Mouse (Mus musculus) heart, postnatal 14 days (tissue): ENCODE measurements at regions not wholly inside any gene's neighbourhood (a gene's known extent, or its start where the extent isn't known, plus 50 kb on each side); places are given as distances from the start of the nearest gene placed in this dataset.
A peak's percentile ranks its signal among the peaks of the same experiment; 100 is the strongest.

ENCODE experiments used
- DNase-seq, 2 experiments: peaks; one replicate each; pipeline ENCODE4 v3.0.0; 2021 to 2022
- intact Hi-C: fragments of 180-260 bp; cut with DNase I; formaldehyde crosslinking; loops from one replicate; pipeline ENCODE4 v1.15.1; 2025

DNA sequence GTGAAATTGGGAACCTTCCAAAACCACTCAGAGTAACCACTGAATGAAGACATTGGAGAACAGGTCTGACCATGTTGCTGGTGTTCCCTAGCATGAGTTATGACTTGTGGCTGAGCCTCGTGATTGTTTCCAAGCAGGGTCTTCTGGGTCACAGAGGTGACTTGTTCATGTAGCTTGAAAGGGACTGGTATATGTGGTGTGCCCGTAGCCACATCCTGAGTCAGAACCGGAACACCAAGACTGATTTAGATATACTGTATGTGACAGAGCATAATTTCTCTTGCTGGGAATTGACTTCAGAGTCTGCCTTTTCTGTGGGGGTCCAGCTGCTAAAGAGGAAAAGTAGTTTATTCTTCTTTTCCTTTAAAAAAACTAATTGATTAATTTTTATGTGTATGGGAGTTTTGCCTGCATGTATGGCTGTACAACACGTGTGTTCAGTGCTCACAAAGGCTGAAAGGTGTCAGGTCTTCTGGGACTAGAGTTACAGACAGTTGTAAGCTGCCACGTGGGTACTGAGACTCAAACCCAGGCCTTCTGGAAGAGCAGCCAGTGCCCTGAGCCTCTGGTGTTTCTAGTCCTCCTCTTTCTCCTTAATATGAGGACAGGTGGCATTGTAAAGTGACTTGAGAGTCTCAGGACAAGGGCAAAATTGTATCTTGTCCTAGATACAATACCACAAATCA, 139.3 kb upstream of the Spdye4c start:
- DNase-seq, result no peak
- intact Hi-C loops, result no loop called here

DNA sequence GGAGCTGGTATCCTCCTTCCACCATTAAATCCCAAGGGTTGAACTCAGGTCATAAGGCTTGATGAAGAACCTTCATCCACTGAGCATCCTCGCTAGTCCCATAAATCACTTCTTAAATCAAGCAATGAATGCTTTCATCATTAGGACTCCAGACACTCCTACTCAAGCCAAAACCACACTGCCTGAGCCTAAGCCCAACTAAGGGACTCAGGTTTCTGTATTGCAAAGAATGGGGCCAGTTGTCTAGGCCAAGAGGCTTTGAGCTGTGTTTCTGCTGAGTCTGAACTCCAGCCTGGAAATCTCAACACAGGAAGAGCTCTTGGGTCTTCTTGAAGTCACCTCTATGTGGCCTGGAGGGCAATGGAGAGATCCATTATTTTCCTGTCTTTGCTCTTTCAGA, 138.4 kb upstream of the Spdye4c start:
- intact Hi-C loops, result no loop called here
- DNase-seq, result no peak

DNA sequence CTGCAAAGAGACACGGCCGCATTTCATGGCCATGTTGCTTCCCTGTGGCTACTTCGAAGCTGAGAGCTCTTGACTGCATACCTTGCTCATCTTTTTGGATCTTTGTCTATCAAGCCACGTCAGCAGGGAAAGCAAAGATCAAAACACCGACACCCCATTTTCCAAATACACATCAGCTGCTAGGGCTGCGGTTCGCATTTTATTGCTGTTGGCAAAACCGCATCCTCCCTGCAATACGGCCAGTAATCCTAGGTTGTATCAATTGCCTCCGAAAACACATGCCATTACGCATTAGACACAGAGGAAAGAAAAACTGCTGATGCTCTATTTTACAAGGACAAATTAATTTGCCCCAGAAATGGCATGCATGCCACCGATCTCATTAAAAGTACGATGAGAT, 136.5 kb upstream of the Spdye4c start:
- intact Hi-C loops, result no loop called here
- DNase-seq, result no peak

DNA sequence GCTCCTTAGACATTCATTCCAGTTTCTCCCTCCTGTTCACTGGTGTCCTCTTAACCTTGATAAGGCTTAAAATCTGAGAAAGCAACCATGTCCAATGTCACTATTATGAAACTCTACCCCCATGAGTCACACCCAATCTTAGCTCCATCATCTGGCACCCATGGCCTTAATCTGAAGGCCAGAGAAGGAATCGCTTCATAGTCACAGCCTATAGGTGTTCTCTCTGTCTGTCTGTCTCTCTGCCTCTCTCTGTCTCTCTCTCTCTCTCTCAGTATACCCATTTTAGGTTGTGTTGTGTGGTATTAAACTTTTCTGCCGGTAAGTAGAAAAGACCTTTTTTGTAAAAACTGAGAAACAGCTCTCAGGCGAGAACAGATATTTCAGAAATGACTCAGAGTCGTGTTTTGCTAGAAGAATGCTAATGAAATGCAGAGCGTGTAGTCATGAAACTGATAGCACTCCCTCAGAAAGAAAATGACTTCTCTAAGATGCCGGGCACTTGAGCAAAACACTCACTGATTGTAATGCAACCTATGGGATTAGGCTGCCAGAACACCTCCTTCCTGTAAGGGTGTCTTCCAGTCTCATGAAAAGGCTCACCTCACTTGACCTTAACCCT, 133.3 kb upstream of the Spdye4c start:
- intact Hi-C loops, result no loop called here
- no peak for DNase-seq

DNA sequence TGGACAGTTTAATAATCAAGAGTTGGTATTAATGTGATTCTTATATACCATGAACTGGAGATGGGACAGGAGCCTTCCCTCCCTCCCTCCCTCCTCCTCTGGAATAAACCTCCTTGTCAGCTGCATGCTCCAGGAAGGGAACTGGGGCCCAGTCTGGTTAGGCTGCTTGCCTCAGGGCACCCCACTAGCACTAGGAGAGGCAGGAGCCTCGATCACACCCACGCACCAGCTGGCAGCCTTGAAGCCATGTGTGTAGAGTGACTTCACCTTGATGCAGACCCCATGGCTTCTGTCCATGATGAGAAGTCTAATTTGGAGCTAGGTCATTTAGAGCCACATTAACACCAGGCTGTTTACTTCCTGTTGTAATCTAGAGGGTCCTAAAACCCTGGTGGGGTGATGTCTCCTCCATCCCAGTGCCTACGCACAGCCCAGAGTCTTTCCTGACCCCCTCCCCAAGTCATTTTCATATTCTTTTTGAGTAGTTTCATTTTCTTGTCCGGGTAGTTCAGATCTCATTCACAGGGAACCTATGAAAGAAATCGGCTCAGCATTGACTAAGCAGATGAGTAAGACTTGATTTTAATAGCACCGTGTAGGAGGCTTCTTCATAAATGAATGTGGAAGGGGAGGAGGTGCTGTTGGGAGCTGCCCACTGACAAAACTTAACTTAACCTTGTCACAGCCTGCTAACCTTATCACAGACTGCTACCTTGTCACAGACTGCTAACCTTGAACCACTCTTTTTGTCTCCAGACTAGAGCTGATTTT, 125.6 kb upstream of the Spdye4c start:
- intact Hi-C loops, result no loop called here
- no peak for DNase-seq

DNA sequence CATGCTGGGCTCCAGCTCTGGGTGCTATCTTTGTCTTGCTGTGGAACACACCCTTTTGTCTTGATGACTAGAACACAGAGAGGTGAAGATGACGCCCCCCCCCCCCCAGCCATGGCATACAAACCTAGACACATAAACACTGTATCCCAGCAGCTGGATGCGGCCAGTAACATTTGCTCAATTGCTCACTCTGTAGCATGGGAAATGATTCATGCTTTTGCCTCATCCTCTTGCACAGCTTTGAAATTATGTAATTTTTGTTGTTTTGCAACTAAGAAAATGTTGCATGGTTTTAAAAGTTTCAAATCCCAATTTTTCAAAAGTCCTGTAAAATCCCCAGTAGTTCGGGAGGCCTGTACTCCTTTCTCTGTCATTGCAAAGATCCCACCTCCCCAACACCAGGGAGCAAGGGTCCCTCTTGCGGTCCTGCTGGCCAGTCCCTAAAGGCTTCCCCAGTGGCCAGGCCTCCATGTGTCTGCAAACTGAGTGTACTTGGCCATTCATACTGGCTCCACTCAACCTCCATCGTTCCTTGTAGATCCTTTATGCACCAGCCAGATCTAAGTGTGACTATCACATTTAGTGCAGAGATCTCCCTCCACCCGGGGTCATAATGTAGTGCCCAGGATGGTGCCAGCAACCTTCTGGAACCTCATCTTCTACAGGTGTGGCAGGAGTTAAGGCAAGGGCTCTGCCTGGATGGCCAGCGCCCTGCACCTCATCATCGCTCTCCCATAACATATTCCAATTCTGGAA, 123.3 kb upstream of the Spdye4c start:
- intact Hi-C loops, result no loop called here
- no peak for DNase-seq

DNA sequence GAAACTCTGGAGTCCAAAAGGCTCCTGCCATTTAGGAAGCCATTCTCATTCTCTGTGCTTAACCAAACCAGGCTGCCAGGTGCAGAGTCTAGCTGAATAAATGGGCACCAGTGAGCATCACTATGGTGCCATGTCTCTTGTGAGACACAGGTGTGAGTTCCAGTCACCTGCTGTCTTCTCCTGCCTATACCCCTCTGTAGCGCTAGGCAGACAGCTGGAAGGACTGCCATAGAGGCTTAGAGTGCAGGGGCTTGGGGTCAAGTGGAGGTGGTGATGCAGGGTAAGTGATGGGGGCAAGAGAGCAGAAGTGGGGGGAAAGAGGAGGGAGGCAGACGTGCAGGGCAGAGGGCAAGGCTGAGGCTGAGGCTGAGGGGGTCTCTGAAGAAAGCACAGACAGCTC, 122.7 kb upstream of the Spdye4c start:
- intact Hi-C loops, result no loop called here
- DNase-seq, result no peak

DNA sequence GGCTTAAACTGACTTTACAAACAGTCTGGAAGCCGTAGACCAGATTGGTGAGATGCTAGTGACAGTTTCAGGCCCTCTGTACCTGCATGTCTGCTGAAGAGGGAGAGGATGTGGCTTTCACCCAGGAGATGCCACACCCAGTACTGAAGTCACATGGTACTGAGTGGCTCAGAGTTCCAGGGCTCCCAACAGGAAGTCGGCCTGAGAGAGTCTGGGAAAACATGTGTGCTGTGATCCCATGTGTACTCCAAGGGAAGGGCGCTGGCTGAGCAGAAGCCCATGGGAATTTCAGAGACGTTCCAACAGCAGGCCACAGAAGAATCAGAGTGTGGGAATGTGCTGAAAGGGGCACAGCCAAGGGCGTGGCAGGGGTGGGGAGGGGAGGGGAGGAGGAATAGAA, 120.7 kb upstream of the Spdye4c start:
- DNase-seq, result peak; percentile 33 to 36
- intact Hi-C loops, result no loop called here

DNA sequence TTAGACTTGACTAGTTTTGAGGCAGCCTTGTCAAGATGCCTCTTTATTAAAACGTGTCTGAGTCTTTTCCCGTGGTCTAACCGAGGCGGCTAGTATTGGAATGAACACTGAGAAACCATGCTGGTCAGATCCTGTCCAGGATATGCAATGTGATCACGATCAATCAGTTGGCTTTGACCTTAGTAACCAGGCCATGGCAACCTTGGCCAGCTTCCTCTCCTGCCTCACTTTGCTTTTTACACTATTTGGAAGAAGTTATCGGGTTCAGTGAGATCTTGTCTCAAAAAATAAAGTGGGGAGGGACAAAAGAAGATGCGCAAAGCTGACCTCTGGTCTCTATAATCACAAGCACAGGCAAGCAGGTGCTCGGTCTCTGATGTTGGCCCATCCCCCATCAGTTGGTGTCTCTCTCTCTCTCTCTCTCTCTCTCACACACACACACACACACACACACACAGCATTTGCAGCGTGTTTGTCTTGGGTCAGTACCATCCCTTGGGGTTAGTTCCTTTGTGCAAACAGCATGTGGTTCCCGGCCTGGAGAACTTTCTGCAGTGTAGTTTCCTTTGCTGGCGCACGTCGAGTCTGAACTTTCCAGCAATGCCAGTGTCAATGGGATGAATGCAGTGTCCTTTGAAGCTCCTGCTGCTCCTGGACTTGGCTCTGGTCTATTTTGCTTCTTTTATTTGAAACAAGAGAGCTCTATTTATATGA, 117.6 kb upstream of the Spdye4c start:
- intact Hi-C loops, result no loop called here

DNA sequence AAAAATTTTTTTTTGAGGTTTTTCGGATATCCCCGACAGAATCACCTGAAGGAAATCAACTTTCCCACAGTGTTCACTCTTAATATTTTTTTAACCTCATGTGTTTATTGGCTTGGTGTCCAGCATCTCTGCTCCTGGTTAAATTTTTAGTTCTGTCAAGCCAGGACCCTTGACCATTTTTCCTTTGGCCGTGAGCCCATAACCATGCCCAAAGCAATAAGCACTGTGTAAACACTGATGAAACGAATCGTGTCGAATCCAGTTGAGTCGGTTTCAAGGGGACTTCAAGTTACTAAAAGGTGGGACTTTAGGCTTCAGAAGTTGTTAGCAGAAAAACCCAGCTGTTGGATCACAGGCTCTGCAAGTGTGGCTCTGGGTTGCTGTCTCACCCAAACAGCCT, 117.0 kb upstream of the Spdye4c start:
- DNase-seq, result no peak
- intact Hi-C loops, result no loop called here

More for the DNA sequence above, 117.6 kb upstream of the Spdye4c start:
- DNase-seq, result peak; percentile 22 to 31

DNA sequence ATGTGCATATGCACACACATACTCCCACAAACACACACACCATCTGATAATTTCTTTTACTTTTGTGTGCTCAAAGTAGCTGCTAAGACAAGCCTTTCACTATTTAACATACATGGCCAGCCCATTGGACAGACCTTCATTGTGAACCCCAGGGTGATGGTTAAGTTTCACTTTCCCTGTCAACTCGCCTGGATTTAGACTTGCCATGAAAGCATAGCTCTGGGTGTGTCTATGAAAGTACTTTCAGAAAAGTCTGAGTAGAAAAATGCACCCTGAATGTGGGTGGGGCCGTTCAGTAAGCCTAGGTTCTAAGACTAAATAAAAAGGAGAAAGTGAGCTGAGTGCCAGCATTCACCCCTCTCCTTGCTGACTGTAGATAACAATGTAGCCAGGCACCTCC, 113.8 kb upstream of the Spdye4c start:
- no peak for DNase-seq
- intact Hi-C loops, result no loop called here

DNA sequence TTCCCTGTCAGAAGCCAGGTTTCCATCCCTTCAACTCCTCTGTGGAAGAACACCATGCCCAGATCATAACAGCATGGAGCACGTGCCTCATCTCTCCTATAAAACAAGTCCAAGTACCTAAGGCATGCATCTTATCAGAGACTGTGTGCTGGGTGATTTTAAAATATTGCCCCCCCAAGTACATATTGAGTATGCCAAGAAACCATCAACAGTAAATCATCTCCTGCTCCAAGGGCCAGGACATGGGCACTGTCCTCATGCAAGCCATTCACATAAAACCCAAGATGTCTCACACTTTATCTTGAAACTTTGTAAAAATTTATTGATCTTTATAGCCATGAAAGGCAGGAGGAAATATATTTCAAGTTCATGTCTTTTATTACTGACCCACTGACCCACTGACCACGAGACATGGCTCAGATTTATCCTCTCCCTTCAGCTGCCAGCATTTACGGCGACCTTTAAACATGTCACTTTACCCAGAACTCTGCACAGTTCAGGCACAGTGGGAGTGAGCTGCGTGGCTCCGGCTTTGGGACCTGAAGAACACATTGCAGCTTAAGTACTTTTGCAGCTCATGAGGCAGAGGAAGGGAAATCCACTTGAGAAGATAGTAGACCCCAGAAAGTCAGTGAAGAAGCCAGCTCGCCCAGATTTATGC, 99.7 kb upstream of the Spdye4c start:
- intact Hi-C loops, result no loop called here
- DNase-seq, result no peak

DNA sequence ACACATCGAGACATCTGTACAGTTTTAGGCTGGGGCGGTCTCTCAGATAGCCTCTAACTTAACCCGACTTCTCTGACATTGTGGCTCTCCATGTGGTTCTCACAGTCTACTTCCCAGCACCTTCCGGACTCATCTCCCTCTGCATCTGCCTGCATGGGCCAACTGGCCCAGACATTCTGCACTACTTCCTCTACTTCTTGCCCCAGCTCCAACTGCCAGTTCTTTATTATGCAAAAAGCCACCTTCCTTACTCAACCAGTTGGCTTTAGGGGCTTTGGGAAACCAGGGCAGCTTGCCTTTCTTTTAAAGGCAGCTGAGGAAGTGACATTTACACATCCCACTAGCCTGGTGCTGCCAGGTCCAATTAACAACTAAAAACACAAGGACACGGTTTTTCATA, 97.1 kb upstream of the Spdye4c start:
- intact Hi-C loops, result no loop called here
- DNase-seq, result no peak

DNA sequence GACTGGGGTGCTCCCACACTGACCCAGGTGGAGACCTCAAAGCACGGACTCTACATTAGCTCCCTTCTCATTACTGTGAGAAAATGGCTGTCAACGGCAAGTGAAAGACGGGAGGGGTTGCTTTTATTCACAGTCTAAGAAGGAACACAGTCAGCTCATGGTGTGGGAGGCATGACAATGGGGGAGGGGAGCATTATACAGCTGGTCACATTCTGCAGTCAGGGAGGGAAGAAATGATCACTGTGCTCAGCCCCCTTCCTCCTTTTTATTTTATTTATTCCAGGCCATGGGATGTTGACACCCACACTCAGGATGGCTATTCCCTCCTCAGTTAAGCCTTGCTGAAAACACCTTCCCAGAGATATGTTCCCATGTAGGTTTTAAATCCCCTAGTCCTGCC, 93.1 kb upstream of the Spdye4c start:
- no peak for DNase-seq
- intact Hi-C loops, result no loop called here

DNA sequence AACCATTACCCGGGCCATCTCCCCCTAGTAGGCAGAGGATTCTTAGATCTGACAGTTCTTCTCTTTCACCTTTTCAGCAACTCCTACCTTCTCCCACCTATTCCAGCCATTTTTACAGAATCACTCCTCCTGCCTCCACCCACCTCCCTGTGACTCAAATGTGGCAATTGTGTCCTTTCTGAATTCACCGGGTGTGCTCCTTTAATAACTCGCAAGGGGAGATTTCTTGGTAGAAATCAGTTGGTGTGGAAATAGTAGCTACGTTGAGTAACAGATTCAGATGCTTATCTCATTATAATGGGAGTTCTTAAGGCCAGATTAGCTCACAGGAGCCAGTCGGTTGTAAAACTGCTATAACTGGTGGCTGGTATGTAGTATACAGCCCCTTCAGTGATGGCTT, 92.4 kb upstream of the Spdye4c start:
- DNase-seq, result no peak
- intact Hi-C loops, result no loop called here

DNA sequence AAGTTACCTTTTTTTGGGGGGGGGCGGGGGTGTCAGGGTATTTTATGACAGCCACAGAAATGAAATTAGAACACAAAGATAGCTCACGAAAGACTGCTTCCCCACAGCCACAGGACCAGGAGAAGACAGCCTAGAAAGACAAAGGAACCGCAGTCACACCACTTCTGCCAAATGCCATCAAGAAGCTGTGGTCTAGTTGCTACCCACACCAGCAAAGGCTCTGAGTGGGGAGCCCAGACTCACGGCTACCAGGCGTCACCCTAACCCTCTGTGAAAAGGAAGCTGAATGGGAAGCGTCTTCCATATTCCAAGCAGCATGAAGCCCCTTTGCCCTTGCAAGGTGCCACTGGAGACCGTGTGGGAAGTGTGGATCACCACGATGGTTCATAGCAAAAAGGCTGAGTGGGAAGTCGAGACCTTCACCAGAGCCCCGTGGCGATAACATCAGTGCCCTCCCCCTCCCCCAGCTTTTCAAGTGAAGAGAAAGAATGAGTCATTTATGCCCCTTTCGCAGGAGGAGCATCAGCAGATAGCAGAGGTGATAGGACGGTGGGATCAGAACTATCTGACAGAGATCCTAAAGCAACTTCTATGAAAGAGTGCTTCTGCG, 91.3 kb upstream of the Spdye4c start:
- intact Hi-C loops, result no loop called here
- DNase-seq, result no peak

DNA sequence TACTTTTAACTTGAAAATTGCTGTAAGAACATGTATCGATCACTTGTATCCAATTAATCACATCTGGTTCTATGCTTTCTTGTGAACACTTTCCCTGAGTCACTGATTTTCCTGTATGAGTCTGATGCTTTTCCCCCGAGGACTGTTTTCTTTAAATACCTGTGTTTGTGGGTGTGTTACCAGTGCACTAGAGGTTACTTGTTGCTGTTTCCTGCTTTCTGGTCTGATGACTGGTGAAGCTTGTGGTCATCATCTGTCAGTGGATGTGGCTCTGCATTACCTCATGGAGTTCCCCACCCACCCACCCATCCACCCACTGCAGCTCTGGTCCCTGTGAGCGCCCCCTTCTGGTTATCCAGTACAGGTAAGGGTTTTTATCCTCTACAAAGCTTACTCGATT, 88.3 kb upstream of the Spdye4c start:
- intact Hi-C loops, result no loop called here
- no peak for DNase-seq

DNA sequence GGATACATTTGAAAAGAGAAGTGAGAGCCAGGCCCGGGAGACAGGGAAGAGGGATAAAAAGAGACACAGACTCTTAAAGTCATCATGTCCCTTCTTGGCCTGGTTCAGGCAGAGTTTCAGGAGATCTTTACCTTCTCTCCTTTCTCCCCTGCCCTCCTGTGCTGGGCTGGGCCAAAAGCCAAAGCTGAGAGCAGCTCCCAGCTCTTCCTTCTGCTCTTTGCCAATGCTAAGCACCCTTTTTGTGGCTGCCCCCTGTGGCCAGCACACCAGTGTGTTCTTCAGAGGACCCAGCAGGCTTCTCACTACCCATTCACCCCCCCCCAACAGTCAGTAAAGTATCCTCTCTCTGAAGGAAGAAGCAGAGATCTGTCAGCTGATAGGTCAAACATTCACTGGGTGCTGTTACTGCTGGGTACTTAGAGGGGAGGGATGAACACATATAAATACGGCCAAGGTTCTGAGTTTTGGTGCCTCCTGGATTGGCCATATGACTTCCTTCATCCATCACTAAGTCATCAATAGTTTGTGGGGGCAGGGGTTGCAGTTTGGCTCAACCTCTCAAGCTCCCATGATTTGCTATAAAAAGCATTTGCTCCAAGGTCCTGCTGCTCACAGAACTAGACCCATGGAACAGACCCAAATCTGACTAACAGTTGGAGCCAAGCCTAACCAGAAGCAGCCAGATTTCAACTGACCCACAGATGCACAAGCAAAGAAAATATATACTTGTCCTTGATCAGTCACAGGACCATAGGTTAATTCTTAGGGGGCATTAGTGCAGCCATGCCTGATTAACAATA, 87.7 kb upstream of the Spdye4c start:
- peak in 1 of 2 experiments; percentile 26 for DNase-seq
- intact Hi-C loops, result no loop called here
